Mouse (Mus musculus) cerebellum, adult 11-12 months (tissue): Measurements from ENCODE around the gene Zmiz1.

Experiments
- DNase-seq: peaks from one replicate; pipeline ENCODE4 v3.0.0; 2022

The Zmiz1 gene

GRCm38 (mm10) chr14:25539493-25540116 lies 80.6 kb downstream of the Zmiz1 start:
- DNase-seq = no peak

GRCm38 (mm10) chr14:25540172-25540571 lies 81.2 kb downstream of the Zmiz1 start:
- no peak for DNase-seq

GRCm38 (mm10) chr14:25541213-25541612 lies 82.2 kb downstream of the Zmiz1 start:
- no peak for DNase-seq

- DNase-seq = no peak
Measured at GRCm38 (mm10) chr14:25543098-25543497, 84.1 kb downstream of the Zmiz1 start.

- DNase-seq = no peak
Measured at GRCm38 (mm10) chr14:25543927-25544326, 84.9 kb downstream of the Zmiz1 start.

- peak; percentile 69 for DNase-seq
Measured at GRCm38 (mm10) chr14:25546852-25547621, 88.1 kb downstream of the Zmiz1 start.

- no peak for DNase-seq
Measured at GRCm38 (mm10) chr14:25547882-25548281, 88.9 kb downstream of the Zmiz1 start.

- DNase-seq = peak; percentile 94
Measured at GRCm38 (mm10) chr14:25548650-25549049, 89.7 kb downstream of the Zmiz1 start.

- DNase-seq = no peak
Measured at GRCm38 (mm10) chr14:25549125-25549524, 90.1 kb downstream of the Zmiz1 start.

- DNase-seq = peak; percentile 86
Measured at GRCm38 (mm10) chr14:25549871-25550840, 91.2 kb downstream of the Zmiz1 start.

GRCm38 (mm10) chr14:25551731-25552130 lies 92.7 kb downstream of the Zmiz1 start:
- DNase-seq = no peak

GRCm38 (mm10) chr14:25553382-25553781 lies 94.4 kb downstream of the Zmiz1 start:
- DNase-seq = no peak

GRCm38 (mm10) chr14:25554781-25555180 lies 95.8 kb downstream of the Zmiz1 start:
- DNase-seq = no peak

GRCm38 (mm10) chr14:25555291-25555781 lies 96.4 kb downstream of the Zmiz1 start:
- peak; percentile 81 for DNase-seq

- DNase-seq = no peak
Measured at GRCm38 (mm10) chr14:25555848-25556247, 96.9 kb downstream of the Zmiz1 start.

GRCm38 (mm10) chr14:25557014-25557413 lies 98.0 kb downstream of the Zmiz1 start:
- DNase-seq = no peak

- DNase-seq = no peak
Measured at GRCm38 (mm10) chr14:25558479-25558878, 99.5 kb downstream of the Zmiz1 start.

GRCm38 (mm10) chr14:25559907-25560306 lies 100.9 kb downstream of the Zmiz1 start:
- DNase-seq = no peak

- no peak for DNase-seq
Measured at GRCm38 (mm10) chr14:25560841-25561240, 101.9 kb downstream of the Zmiz1 start.

GRCm38 (mm10) chr14:25561716-25562115 lies 102.7 kb downstream of the Zmiz1 start:
- no peak for DNase-seq

GRCm38 (mm10) chr14:25562447-25562846 lies 103.5 kb downstream of the Zmiz1 start:
- DNase-seq = no peak

- DNase-seq = no peak
Measured at GRCm38 (mm10) chr14:25562909-25563308, 103.9 kb downstream of the Zmiz1 start.

GRCm38 (mm10) chr14:25564577-25564976 lies 105.6 kb downstream of the Zmiz1 start:
- DNase-seq = no peak
